Mouse (Mus musculus) limb, embryonic 14.5 days (tissue): Measurements from ENCODE around the gene Umodl1. TPM values are rescaled to one million over a fixed set of nuclear protein-coding genes. Genes with fewer than 3 reads are reported as not detected.

ENCODE experiments used
- ATAC-seq: fragments of 200-750 bp; cut with Nextera tagmentation; 2 replicates; pipeline ENCODE4 v1.8.0; 2017; ENCODE audit warnings: low read depth, moderate number of reproducible peaks, moderate TSS enrichment; ENCODE audit not compliant: low FRiP score
- DNase-seq: peaks from one replicate; pipeline ENCODE4 v3.0.0-alpha.2; 2015; ENCODE audit warnings: low spot score
- H3K27ac ChIP-seq: fragments of 300-500 bp; sonication (generic); replicated peaks from 2 replicates; pipeline ENCODE4 v1.5.1; 2014; ENCODE audit warnings: low read depth, mild to moderate bottlenecking, low read length, moderate library complexity, mixed read lengths
- H3K27me3 ChIP-seq: fragments of 300-500 bp; sonication (generic); 2 replicates; pipeline ENCODE4 v1.6.1; 2014; ENCODE audit warnings: low read length, mixed read lengths; ENCODE audit not compliant: control insufficient read depth, insufficient read depth
- H3K36me3 ChIP-seq: fragments of 300-500 bp; sonication (generic); 2 replicates; pipeline ENCODE4 v1.6.1; 2014; ENCODE audit warnings: mild to moderate bottlenecking, low read length, moderate library complexity, mixed read lengths; ENCODE audit not compliant: control insufficient read depth, insufficient read depth
- H3K4me1 ChIP-seq: fragments of 300-500 bp; sonication (generic); 2 replicates; pipeline ENCODE4 v1.6.1; 2014; ENCODE audit warnings: antibody characterized with exemption, low read length, mixed read lengths; ENCODE audit not compliant: control insufficient read depth, insufficient read depth
- H3K4me2 ChIP-seq: fragments of 300-500 bp; sonication (generic); replicated peaks from 2 replicates; pipeline ENCODE4 v1.6.1; 2014; ENCODE audit warnings: low read depth, mild to moderate bottlenecking, low read length, moderate library complexity; ENCODE audit not compliant: severe bottlenecking
- H3K4me3 ChIP-seq: fragments of 300-500 bp; sonication (generic); replicated peaks from 2 replicates; pipeline ENCODE4 v1.5.1; 2014; ENCODE audit warnings: low read length
- H3K9ac ChIP-seq: fragments of 300-500 bp; sonication (generic); 2 replicates; pipeline ENCODE4 v1.6.1; 2014; ENCODE audit warnings: mild to moderate bottlenecking, low read depth, low read length, moderate library complexity; ENCODE audit not compliant: severe bottlenecking
- H3K9me3 ChIP-seq: fragments of 300-500 bp; sonication (generic); 2 replicates; pipeline ENCODE4 v1.6.1; 2016; ENCODE audit warnings: low read length; ENCODE audit not compliant: control insufficient read depth
- POLR2A ChIP-seq: fragments of 200-500 bp; IDR thresholded peaks from 2 replicates; pipeline ENCODE4 v1.8.0; 2012; ENCODE audit warnings: inconsistent platforms, mild to moderate bottlenecking, moderate library complexity, borderline replicate concordance; ENCODE audit not compliant: insufficient read depth, insufficient read length; ENCODE audit errors: extremely low read depth
- WGBS: fragments of 180-500 bp; shearing (Covaris S2); extraction: QIAGEN DNeasy Blood & Tissue Kit; methylation state at CpG from one replicate; pipeline ENCODE4 v1.1.7; 2014; 5-methylcytosine and 5-hydroxymethylcytosine counted together
- polyA plus RNA-seq, 2 experiments: library from polyadenylated mRNA; depleted of rRNA in 1 of 2; stranded (reverse) in 1 of 2; unstranded in 1 of 2; fragments of >200 nt; fragmentation: Nextera tagmentation in 1 of 2; extraction: Ambion mirVana in 1 of 2; gene quantifications; 2 replicates each; pipeline versions ENCODE4 v1.2.1 to v1.2.3; 2012 to 2014

Umodl1 gene
- polyA plus RNA-seq, 2 experiments = 0.08 to 0.15 TPM

- Histone ChIP-seq H3K4me2 (no peak overlapping the region), H3K4me1 (peaks cover 11% of the 10 kb centered on the region), H3K4me3 (no peak overlapping the region), H3K27me3 (peaks cover 19% of the 10 kb centered on the region; the same call in 1 of the 2 replicates), H3K27ac (no peak overlapping the region), H3K36me3 (no peaks in the 10 kb centered on the region), H3K9me3 (no peaks in the 10 kb centered on the region), H3K9ac (no peak overlapping the region)
- no peak for TF ChIP-seq POLR2A
- DNase-seq (no peak), ATAC-seq (no peak)
Measured at GRCm38 (mm10) chr17:30914264-30914663, 40.2 kb upstream of the Umodl1 start.

GRCm38 (mm10) chr17:30923566-30923965 lies 30.9 kb upstream of the Umodl1 start:
- H3K9me3 ChIP-seq = no peaks in the 10 kb centered on the region
- no peak overlapping the region for H3K9ac ChIP-seq
- no peaks in the 10 kb centered on the region for H3K36me3 ChIP-seq
- DNase-seq = no peak
- H3K4me2 ChIP-seq = no peak overlapping the region
- ATAC-seq = no peak
- no peak overlapping the region for H3K27ac ChIP-seq
- H3K4me3 ChIP-seq = no peak overlapping the region
- WGBS = 65% methylated on average over 4 of the region's 4 CpGs
- TF ChIP-seq POLR2A = no peak
- H3K4me1 ChIP-seq = no peaks in the 10 kb centered on the region
- no peaks in the 10 kb centered on the region for H3K27me3 ChIP-seq

- TF ChIP-seq POLR2A = no peak
- Histone ChIP-seq H3K36me3 (no peaks in the 10 kb centered on the region), H3K27me3 (no peaks in the 10 kb centered on the region), H3K9ac (no peak overlapping the region), H3K4me3 (no peak overlapping the region), H3K4me1 (no peaks in the 10 kb centered on the region), H3K4me2 (no peak overlapping the region), H3K9me3 (no peaks in the 10 kb centered on the region), H3K27ac (no peak overlapping the region)
- 78% methylated on average over 7 of the region's 7 CpGs for WGBS
- ATAC-seq = no peak
- DNase-seq = no peak
Measured at GRCm38 (mm10) chr17:30930827-30931226, 23.6 kb upstream of the Umodl1 start.

- TF ChIP-seq POLR2A = no peak
- no peak overlapping the region for H3K9ac ChIP-seq
- H3K9me3 ChIP-seq = no peaks in the 10 kb centered on the region
- no peak overlapping the region for H3K4me3 ChIP-seq
- H3K4me2 ChIP-seq = no peak overlapping the region
- WGBS = 40% methylated on average over 5 of the region's 5 CpGs
- DNase-seq (no peak), ATAC-seq (no peak)
- H3K27ac ChIP-seq = no peak overlapping the region
- no peaks in the 10 kb centered on the region for H3K36me3 ChIP-seq
- H3K27me3 ChIP-seq = no peaks in the 10 kb centered on the region
- no peaks in the 10 kb centered on the region for H3K4me1 ChIP-seq
Measured at GRCm38 (mm10) chr17:30932836-30933235, 21.6 kb upstream of the Umodl1 start.

- DNase-seq (no peak), ATAC-seq (no peak)
- H3K9ac ChIP-seq = no peak overlapping the region
- no peak overlapping the region for H3K4me3 ChIP-seq
- H3K27me3 ChIP-seq = no peaks in the 10 kb centered on the region
- no peak overlapping the region for H3K4me2 ChIP-seq
- no peak for TF ChIP-seq POLR2A
- H3K27ac ChIP-seq = no peak overlapping the region
- 65% methylated on average over 5 of the region's 5 CpGs for WGBS
- no peaks in the 10 kb centered on the region for H3K36me3 ChIP-seq
- H3K4me1 ChIP-seq = no peaks in the 10 kb centered on the region
- H3K9me3 ChIP-seq = no peaks in the 10 kb centered on the region
Measured at GRCm38 (mm10) chr17:30935301-30935700, 19.1 kb upstream of the Umodl1 start.

- ATAC-seq (no peak), DNase-seq (peak; percentile 65)
- H3K36me3 ChIP-seq = no peaks in the 10 kb centered on the region
- H3K27me3 ChIP-seq = no peaks in the 10 kb centered on the region
- no peak overlapping the region for H3K9ac ChIP-seq
- H3K4me3 ChIP-seq = no peak overlapping the region
- H3K4me1 ChIP-seq = no peaks in the 10 kb centered on the region
- H3K27ac ChIP-seq = no peak overlapping the region
- TF ChIP-seq POLR2A = no peak
- WGBS = 48% methylated on average over 9 of the region's 9 CpGs
- H3K4me2 ChIP-seq = no peak overlapping the region
- no peaks in the 10 kb centered on the region for H3K9me3 ChIP-seq
Measured at GRCm38 (mm10) chr17:30938554-30938953, 15.9 kb upstream of the Umodl1 start.
